Mouse (Mus musculus) frontal cortex, postnatal 25 days (tissue): ENCODE measurements around the gene Sln.
A peak's percentile ranks its signal among the peaks of the same experiment; 100 is the strongest.

Experiments
- DNase-seq, 2 experiments: peaks; one replicate each; pipeline ENCODE4 v3.0.0; 2022; ENCODE audit warnings: low spot score in 2 of 2

Sln gene

GRCm38 (mm10) chr9:53849864-53850263 lies at the start of gene Sln:
Sln (plus strand) TSS chr9:53850164.
- no peak for DNase-seq

GRCm38 (mm10) chr9:53802921-53803320 lies 47.0 kb upstream of the Sln start:
- DNase-seq = no peak

GRCm38 (mm10) chr9:53806496-53807086 lies 43.4 kb upstream of the Sln start:
- DNase-seq = no peak

GRCm38 (mm10) chr9:53813418-53813817 lies 36.5 kb upstream of the Sln start:
- DNase-seq = no peak

- DNase-seq = peak; percentile 35 to 43
Observed at GRCm38 (mm10) chr9:53818760-53819159, 31.2 kb upstream of the Sln start.

GRCm38 (mm10) chr9:53825318-53825717 lies 24.6 kb upstream of the Sln start:
- DNase-seq = no peak

GRCm38 (mm10) chr9:53829081-53829865 lies 20.7 kb upstream of the Sln start:
- DNase-seq = peak; percentile 25 to 40

- DNase-seq = no peak
Observed at GRCm38 (mm10) chr9:53829866-53830209, 20.1 kb upstream of the Sln start.

- no peak for DNase-seq
Observed at GRCm38 (mm10) chr9:53835039-53835438, 14.9 kb upstream of the Sln start.

GRCm38 (mm10) chr9:53835976-53836375 lies 14.0 kb upstream of the Sln start:
- no peak for DNase-seq

- no peak for DNase-seq
Observed at GRCm38 (mm10) chr9:53838816-53839215, 11.1 kb upstream of the Sln start.

- no peak for DNase-seq
Observed at GRCm38 (mm10) chr9:53848548-53848947, 1.4 kb upstream of the Sln start.

- DNase-seq = no peak
Observed at GRCm38 (mm10) chr9:53852158-53852557, 2.2 kb downstream of the Sln start.

- DNase-seq = no peak
Observed at GRCm38 (mm10) chr9:53853672-53854071, 3.7 kb downstream of the Sln start.

- DNase-seq = no peak
Observed at GRCm38 (mm10) chr9:53854525-53854924, 4.6 kb downstream of the Sln start.

GRCm38 (mm10) chr9:53857864-53858263 lies 7.9 kb downstream of the Sln start:
- no peak for DNase-seq

- no peak for DNase-seq
Observed at GRCm38 (mm10) chr9:53873239-53873638, 23.3 kb downstream of the Sln start.

GRCm38 (mm10) chr9:53877423-53877822 lies 27.5 kb downstream of the Sln start:
- no peak for DNase-seq

- DNase-seq = no peak
Observed at GRCm38 (mm10) chr9:53883588-53884280, 33.8 kb downstream of the Sln start.

GRCm38 (mm10) chr9:53890075-53890474 lies 40.1 kb downstream of the Sln start:
- peak; percentile 48 to 50 for DNase-seq

- DNase-seq = no peak
Observed at GRCm38 (mm10) chr9:53895827-53896226, 45.9 kb downstream of the Sln start.

GRCm38 (mm10) chr9:53899836-53900235 lies 49.9 kb downstream of the Sln start:
- no peak for DNase-seq
